Mouse (Mus musculus): ENCODE measurements around the gene Hnrnph1. TPM values are rescaled to one million over a fixed set of nuclear protein-coding genes. Genes with fewer than 3 reads are reported as not detected.

The Hnrnph1 gene
- polyA plus RNA-seq, 1 experiment from 2014 or later = 294 TPM

DNA sequence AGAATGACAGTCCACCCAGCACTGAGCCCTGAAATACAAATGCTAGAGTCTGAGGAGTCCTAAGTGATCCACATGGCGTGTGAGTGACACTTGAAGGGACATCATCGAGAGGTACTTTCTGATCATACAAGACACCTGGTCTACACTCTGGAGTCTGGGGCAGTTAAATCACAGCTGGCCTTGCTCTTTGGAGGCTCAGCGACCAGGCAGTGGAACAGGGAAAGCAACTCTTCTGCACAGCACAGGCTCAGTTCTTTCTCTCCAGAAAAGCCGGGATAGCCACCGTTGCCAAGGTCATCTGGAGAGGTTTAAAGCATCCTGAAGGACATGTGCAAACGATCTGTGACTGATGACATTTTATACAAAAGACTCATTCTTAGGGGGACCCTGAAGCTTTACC lies 30.4 kb downstream of the Hnrnph1 start:
- no peak overlapping the region for H3K27ac ChIP-seq
- TF ChIP-seq CTCF (IDR thresholded peaks at IDR 0.05; ENCODE audit: low read depth) = no peak
- no peak for ATAC-seq (replicated peaks; ENCODE audit: low FRiP score, low read depth)
- no peak overlapping the region for H3K4me2 ChIP-seq (ENCODE audit: low read length)
- H3K4me1 ChIP-seq (replicated peaks; ENCODE audit: insufficient read depth, low read length) = no peaks in the 10 kb centered on the region
- no peak overlapping the region for H3K4me3 ChIP-seq (replicated peaks; ENCODE audit: low read depth, low read length)
- WGBS = 60% methylated on average over 6 of the region's 6 CpGs
- H3K36me3 ChIP-seq (ENCODE audit: insufficient read depth, low read length) = peaks cover 30% of the 10 kb centered on the region
- H3K9me3 ChIP-seq (replicated peaks; ENCODE audit: low read length) = no peaks in the 10 kb centered on the region
- DNase-seq (ENCODE audit: low spot score) = no peak
- H3K27me3 ChIP-seq (ENCODE audit: insufficient read depth, low read length) = no peaks in the 10 kb centered on the region
- H3K9ac ChIP-seq (ENCODE audit: low read depth, low read length) = no peak overlapping the region

GRCm38 (mm10) chr11:50415563-50416241 lies 38.9 kb downstream of the Hnrnph1 start:
- WGBS = 91% methylated on average over 6 of the region's 6 CpGs
- H3K36me3 ChIP-seq (ENCODE audit: insufficient read depth, low read length) = peaks cover 42% of the 10 kb centered on the region
- no peak overlapping the region for H3K4me3 ChIP-seq (replicated peaks; ENCODE audit: low read depth, low read length)
- no peak for ATAC-seq (replicated peaks; ENCODE audit: low FRiP score, low read depth)
- H3K4me1 ChIP-seq (replicated peaks; ENCODE audit: insufficient read depth, low read length) = no peaks in the 10 kb centered on the region
- TF ChIP-seq CTCF (IDR thresholded peaks at IDR 0.05; ENCODE audit: low read depth) = no peak
- DNase-seq (ENCODE audit: low spot score) = no peak
- no peak overlapping the region for H3K4me2 ChIP-seq (ENCODE audit: low read length)
- no peak overlapping the region for H3K9ac ChIP-seq (ENCODE audit: low read depth, low read length)
- H3K27me3 ChIP-seq (ENCODE audit: insufficient read depth, low read length) = no peaks in the 10 kb centered on the region
- no peaks in the 10 kb centered on the region for H3K9me3 ChIP-seq (replicated peaks; ENCODE audit: low read length)
- H3K27ac ChIP-seq = no peak overlapping the region

DNA sequence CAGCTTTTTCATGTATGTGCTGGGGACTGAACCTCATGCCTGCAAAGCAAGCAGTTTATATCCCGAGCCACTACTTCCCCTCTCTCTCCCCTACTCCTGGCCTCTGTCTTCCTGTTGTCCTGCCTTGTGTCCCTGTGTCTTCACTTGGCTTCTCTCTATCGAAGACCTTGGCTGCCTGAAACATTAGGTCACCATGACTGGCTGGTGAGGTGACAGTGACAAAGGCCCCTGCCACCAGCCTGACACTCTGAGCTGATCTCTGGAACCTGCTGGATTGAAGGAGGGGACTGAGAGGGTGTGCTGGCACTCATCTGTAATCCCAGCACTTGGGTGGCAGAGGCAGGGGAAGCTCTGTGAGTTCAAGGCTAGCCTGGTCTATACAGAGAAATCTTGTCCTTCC lies 41.1 kb downstream of the Hnrnph1 start:
- Histone ChIP-seq H3K9me3 (replicated peaks; ENCODE audit: low read length) (no peaks in the 10 kb centered on the region), H3K9ac (ENCODE audit: low read depth, low read length) (no peak overlapping the region), H3K27me3 (ENCODE audit: insufficient read depth, low read length) (no peaks in the 10 kb centered on the region), H3K27ac (no peak overlapping the region), H3K36me3 (ENCODE audit: insufficient read depth, low read length) (peaks cover 42% of the 10 kb centered on the region), H3K4me1 (replicated peaks; ENCODE audit: insufficient read depth, low read length) (peaks cover 4% of the 10 kb centered on the region; the same call in 1 of the 2 replicates), H3K4me3 (replicated peaks; ENCODE audit: low read depth, low read length) (no peak overlapping the region), H3K4me2 (ENCODE audit: low read length) (no peak overlapping the region)
- DNase-seq (ENCODE audit: low spot score) (no peak), ATAC-seq (replicated peaks; ENCODE audit: low FRiP score, low read depth) (no peak)
- no peak for TF ChIP-seq CTCF (IDR thresholded peaks at IDR 0.05; ENCODE audit: low read depth)
- 71% methylated on average over 2 of the region's 2 CpGs for WGBS

GRCm38 (mm10) chr11:50421461-50421860 lies 44.7 kb downstream of the Hnrnph1 start:
- Histone ChIP-seq H3K9me3 (replicated peaks; ENCODE audit: low read length) (no peaks in the 10 kb centered on the region), H3K27ac (no peak overlapping the region), H3K4me3 (replicated peaks; ENCODE audit: low read depth, low read length) (peak overlapping the region; percentile 25; the same call in 1 of the 2 replicates), H3K9ac (ENCODE audit: low read depth, low read length) (peak overlapping the region; percentile 39; the same call in 1 of the 2 replicates), H3K27me3 (ENCODE audit: insufficient read depth, low read length) (no peaks in the 10 kb centered on the region), H3K36me3 (ENCODE audit: insufficient read depth, low read length) (peaks cover 23% of the 10 kb centered on the region), H3K4me1 (replicated peaks; ENCODE audit: insufficient read depth, low read length) (peaks cover 4% of the 10 kb centered on the region; the same call in 1 of the 2 replicates), H3K4me2 (ENCODE audit: low read length) (peak overlapping the region; percentile 60)
- peak; percentile 9; the same call in 1 of the 2 replicates for ATAC-seq (replicated peaks; ENCODE audit: low FRiP score, low read depth)
- TF ChIP-seq CTCF (IDR thresholded peaks at IDR 0.05; ENCODE audit: low read depth) = no peak
- DNase-seq (ENCODE audit: low spot score) = no peak
- WGBS = 46% methylated on average over 5 of the region's 5 CpGs

DNA sequence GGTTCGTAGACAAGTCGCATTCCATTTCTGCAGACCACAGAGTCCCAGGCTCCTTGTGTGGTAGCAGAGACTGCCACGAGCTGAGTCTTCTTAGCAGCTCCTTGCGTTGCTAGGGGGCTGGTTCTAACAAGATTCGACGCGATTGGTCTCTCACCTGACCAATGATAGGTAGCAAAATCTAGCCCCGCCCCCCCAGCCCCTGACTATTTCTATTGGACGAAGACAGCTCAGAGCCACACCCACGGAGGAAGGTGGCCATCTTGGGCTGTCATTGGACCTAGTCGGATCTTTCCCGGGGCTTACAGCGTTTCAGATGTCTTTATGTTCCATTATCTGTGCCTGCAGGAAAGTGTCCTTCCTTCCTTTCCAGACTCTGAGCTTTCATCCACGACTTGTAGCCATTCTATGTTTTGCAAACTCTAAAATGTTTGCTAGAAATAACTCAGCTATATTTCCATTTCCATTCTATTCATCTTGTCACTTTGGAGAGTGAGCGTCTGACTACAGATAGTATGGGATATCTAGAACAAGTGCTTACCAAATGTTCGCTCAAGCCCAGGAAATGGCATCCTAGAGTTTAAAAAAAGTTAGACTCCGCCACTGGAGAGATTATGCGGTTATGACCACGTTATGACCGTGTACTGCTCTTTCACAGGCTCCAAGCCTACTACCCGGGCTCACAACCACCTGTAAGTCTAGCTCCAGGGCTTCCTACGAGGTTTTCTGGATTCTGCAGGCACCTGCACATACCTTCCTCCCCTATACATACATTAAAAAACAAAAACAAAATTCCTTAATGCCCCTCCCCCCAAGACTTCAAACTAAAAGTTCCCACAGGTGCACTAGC lies 45.4 kb downstream of the Hnrnph1 start:
- ATAC-seq (replicated peaks; ENCODE audit: low FRiP score, low read depth) (peak; percentile 94), DNase-seq (ENCODE audit: low spot score) (peak; percentile 94)
- H3K4me1 ChIP-seq (replicated peaks; ENCODE audit: insufficient read depth, low read length) = peaks cover 4% of the 10 kb centered on the region; the same call in 1 of the 2 replicates
- no peaks in the 10 kb centered on the region for H3K27me3 ChIP-seq (ENCODE audit: insufficient read depth, low read length)
- 26% methylated on average over 22 of the region's 22 CpGs for WGBS
- H3K9ac ChIP-seq (ENCODE audit: low read depth, low read length) = peak overlapping the region; percentile 39; the same call in 1 of the 2 replicates
- H3K4me3 ChIP-seq (replicated peaks; ENCODE audit: low read depth, low read length) = peak overlapping the region; percentile 26
- H3K9me3 ChIP-seq (replicated peaks; ENCODE audit: low read length) = no peaks in the 10 kb centered on the region
- H3K27ac ChIP-seq = no peak overlapping the region; the same call in 1 of the 2 replicates
- H3K36me3 ChIP-seq (ENCODE audit: insufficient read depth, low read length) = peaks cover 17% of the 10 kb centered on the region
- TF ChIP-seq CTCF (IDR thresholded peaks at IDR 0.05; ENCODE audit: low read depth) = no peak
- H3K4me2 ChIP-seq (ENCODE audit: low read length) = peak overlapping the region; percentile 60

- Histone ChIP-seq H3K27me3 (ENCODE audit: insufficient read depth, low read length) (no peaks in the 10 kb centered on the region), H3K4me1 (replicated peaks; ENCODE audit: insufficient read depth, low read length) (peaks cover 4% of the 10 kb centered on the region; the same call in 1 of the 2 replicates), H3K4me2 (ENCODE audit: low read length) (no peak overlapping the region), H3K27ac (no peak overlapping the region), H3K9me3 (replicated peaks; ENCODE audit: low read length) (no peaks in the 10 kb centered on the region), H3K9ac (ENCODE audit: low read depth, low read length) (no peak overlapping the region), H3K4me3 (replicated peaks; ENCODE audit: low read depth, low read length) (no peak overlapping the region), H3K36me3 (ENCODE audit: insufficient read depth, low read length) (no peaks in the 10 kb centered on the region)
- no peak for ATAC-seq (replicated peaks; ENCODE audit: low FRiP score, low read depth)
- no peak for TF ChIP-seq CTCF (IDR thresholded peaks at IDR 0.05; ENCODE audit: low read depth)
- WGBS = 84% methylated on average over 4 of the region's 4 CpGs
- no peak for DNase-seq (ENCODE audit: low spot score)
Measured at GRCm38 (mm10) chr11:50426056-50426455, 49.3 kb downstream of the Hnrnph1 start.

All from kidney, postnatal 0 days (tissue).